Mouse (Mus musculus): ENCODE results near the gene Trip13. TPM values are rescaled to one million over a fixed set of nuclear protein-coding genes. Genes with fewer than 3 reads are reported as not detected.

Trip13 gene
- total RNA-seq, 2 experiments from 2014 or later: 0.38 to 1.1 TPM

DNA sequence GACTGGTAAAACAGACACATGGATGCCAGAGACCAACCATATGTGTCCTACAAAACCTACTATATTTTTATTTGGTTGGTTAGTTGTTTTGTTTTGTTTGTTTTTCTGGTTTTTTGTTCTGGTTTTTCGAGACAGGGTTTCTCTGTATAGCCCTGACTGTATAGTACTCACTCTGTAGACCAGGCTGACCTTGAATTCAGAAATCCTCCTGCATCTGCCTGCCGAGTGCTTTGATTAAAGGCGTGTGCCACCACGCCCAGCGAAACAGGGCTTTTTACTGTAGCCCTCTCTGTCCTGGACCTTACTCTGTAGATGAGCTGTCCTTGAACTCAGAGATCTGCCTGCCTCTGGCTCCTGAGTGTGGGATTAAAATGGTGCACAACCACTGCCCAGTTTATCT lies 1.5 kb upstream of the Trip13 start:
- intact Hi-C loops (cut with DNase I): no loop called here
- Histone ChIP-seq H3K27ac (no peak overlapping the region), H3K4me3 (no peak overlapping the region)
- no peak for DNase-seq (ENCODE audit: extremely low spot score in 1 of 2, low spot score in 2 of 2)
- TF ChIP-seq CTCF (IDR thresholded peaks at IDR 0.05): no peak

DNA sequence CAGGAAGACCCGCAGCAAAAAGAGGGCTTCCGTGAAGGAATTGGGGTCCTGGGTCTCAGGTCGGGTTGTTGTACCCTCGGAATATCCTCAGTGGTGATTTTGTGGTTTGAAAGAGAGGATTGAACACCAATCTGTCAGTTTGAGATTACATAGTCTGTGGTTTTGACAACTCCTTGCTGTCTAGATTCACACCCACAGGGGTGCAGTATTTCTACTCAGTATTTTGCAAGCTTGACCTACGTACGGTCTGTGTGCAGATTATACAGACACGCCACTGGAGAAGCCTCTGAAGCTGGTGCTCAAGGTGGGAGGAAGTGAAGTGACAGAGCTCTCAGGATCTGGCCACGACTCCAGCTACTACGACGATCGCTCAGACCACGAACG lies 585 bp upstream of the Trip13 start:
- Histone ChIP-seq H3K27ac (peak overlapping the region; percentile 90), H3K4me3 (peak overlapping the region; percentile 59)
- no peak for DNase-seq (ENCODE audit: extremely low spot score in 1 of 2, low spot score in 2 of 2)
- no peak for TF ChIP-seq CTCF (IDR thresholded peaks at IDR 0.05)
- intact Hi-C loops (cut with DNase I): no loop called here

GRCm38 (mm10) chr13:73936938-73937320 lies 655 bp downstream of the Trip13 start:
- intact Hi-C loops (cut with DNase I): no loop called here
- peak overlapping the region; percentile 59 for H3K4me3 ChIP-seq
- H3K27ac ChIP-seq: no peak overlapping the region
- TF ChIP-seq CTCF (IDR thresholded peaks at IDR 0.05): no peak
- DNase-seq (ENCODE audit: extremely low spot score in 1 of 2, low spot score in 2 of 2): no peak

- TF ChIP-seq CTCF (IDR thresholded peaks at IDR 0.05): no peak
- intact Hi-C loops (cut with DNase I): no loop called here
Observed at GRCm38 (mm10) chr13:73932201-73932600, 5.4 kb downstream of the Trip13 start.

GRCm38 (mm10) chr13:73913066-73913465 lies 24.5 kb downstream of the Trip13 start:
- intact Hi-C loops (cut with DNase I): no loop called here
- no peak overlapping the region for H3K4me3 ChIP-seq
- H3K27ac ChIP-seq: no peak overlapping the region
- no peak for TF ChIP-seq CTCF (IDR thresholded peaks at IDR 0.05)
- no peak for DNase-seq (ENCODE audit: extremely low spot score in 1 of 2, low spot score in 2 of 2)

More at GRCm38 (mm10) chr13:73932201-73932600, 5.4 kb downstream of the Trip13 start:
- DNase-seq (ENCODE audit: extremely low spot score in 1 of 2, low spot score in 2 of 2): no peak
- H3K27ac ChIP-seq: no peak overlapping the region
- no peak overlapping the region for H3K4me3 ChIP-seq

DNA sequence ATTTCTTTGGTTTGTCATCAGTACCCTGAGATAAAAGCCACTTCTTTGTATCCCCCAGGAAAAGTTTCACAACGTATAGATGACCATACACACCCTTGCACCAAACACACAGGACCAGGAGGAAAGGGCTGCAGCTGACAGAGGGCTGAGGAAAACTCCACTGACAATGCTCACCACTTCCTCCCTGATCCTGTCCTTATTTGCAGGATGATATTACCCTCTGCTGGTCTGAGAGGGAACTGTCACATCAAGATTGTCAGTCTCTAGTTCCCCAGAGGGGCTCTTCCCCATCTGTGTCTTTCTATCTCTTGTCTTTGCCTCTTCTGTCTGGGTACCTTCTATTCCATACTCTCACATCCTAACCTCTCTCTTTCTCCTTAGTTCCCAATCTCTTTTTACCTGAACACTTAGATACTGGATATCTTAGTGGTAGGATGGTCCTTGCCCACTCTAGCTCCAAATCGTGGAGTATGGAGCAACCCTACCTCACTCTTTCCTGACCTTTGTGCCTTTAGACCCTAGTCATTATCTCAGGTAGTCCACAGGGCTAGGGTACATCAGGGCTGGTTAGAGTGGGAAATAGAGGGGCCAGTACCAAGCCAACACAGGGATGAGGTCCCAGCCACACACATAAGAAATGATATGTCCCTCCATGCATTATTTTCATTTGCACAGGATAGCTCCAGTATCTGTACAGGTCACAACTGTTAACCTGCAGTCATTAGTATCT lies 29.7 kb downstream of the Trip13 start:
- DNase-seq (ENCODE audit: extremely low spot score in 1 of 2, low spot score in 2 of 2): peak; percentile 35 to 36
- Histone ChIP-seq H3K4me3 (no peak overlapping the region), H3K27ac (no peak overlapping the region)
- peak; percentile 76 for TF ChIP-seq CTCF (IDR thresholded peaks at IDR 0.05)
- intact Hi-C loops (cut with DNase I): loop anchor here (1.0 to 5.0 kb wide), 3 partner anchors 77 to 261 kb away; no protein-coding TSS in a partner anchor

GRCm38 (mm10) chr13:73907136-73907535 lies 30.4 kb downstream of the Trip13 start:
- intact Hi-C loops (cut with DNase I): loop anchor here (1.0 to 5.0 kb wide), 3 partner anchors 76 to 260 kb away; no protein-coding TSS in a partner anchor
- no peak for TF ChIP-seq CTCF (IDR thresholded peaks at IDR 0.05)
- Histone ChIP-seq H3K27ac (no peak overlapping the region), H3K4me3 (no peak overlapping the region)
- DNase-seq (ENCODE audit: extremely low spot score in 1 of 2, low spot score in 2 of 2): no peak

DNA sequence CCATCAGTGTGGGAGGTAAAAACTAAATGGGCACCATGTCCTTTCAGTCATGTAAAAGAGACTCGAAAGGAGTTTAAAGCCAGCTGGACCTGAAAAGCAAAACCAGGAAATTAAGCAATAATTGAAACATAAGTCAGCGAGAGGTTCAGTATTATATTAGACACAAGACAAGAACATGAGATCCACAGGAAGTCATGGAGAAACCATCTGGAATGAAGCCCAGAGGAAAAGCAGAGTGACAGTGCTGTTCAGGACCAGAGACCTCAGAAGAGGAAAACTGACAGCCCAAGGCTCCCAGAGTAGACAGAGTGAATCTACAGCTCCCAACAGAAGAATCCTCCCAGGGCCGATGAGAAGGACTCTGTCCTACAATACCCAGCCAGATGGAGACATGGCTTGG lies 40.0 kb downstream of the Trip13 start:
- no peak for DNase-seq (ENCODE audit: extremely low spot score in 1 of 2, low spot score in 2 of 2)
- no peak for TF ChIP-seq CTCF (IDR thresholded peaks at IDR 0.05)
- Histone ChIP-seq H3K4me3 (no peak overlapping the region), H3K27ac (no peak overlapping the region)
- intact Hi-C loops (cut with DNase I): no loop called here

- no peak for DNase-seq (ENCODE audit: extremely low spot score in 1 of 2, low spot score in 2 of 2)
- Histone ChIP-seq H3K27ac (no peak overlapping the region), H3K4me3 (no peak overlapping the region)
- intact Hi-C loops (cut with DNase I): no loop called here
- no peak for TF ChIP-seq CTCF (IDR thresholded peaks at IDR 0.05)
Observed at GRCm38 (mm10) chr13:73892493-73893178, 44.9 kb downstream of the Trip13 start.

DNA sequence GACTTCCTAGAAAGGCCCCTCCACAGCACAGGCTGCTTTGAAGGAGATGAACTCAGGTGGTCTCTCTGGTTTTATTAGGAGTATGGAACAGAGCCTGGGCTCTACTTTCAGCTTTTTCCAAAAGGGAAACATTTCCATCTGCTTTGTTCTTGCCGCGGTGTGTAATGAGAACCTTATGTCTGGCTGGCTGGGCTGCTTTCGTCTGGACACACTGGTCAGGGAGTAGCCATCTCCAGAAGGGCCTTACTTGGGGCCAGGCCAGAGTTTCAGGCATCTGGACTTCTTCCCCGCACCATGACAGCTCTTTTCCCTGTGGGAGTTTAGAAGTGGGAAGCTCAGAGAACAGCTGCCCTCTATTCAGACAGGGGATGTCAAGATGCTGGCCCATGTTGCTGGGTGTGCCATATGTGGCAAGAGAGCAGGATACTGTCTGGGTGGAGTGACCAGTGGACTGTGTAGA lies 50.1 kb downstream of the Trip13 start:
- Histone ChIP-seq H3K27ac (no peak overlapping the region), H3K4me3 (no peak overlapping the region)
- intact Hi-C loops (cut with DNase I): no loop called here
- DNase-seq (ENCODE audit: extremely low spot score in 1 of 2, low spot score in 2 of 2): no peak
- TF ChIP-seq CTCF (IDR thresholded peaks at IDR 0.05): no peak

- intact Hi-C loops (cut with DNase I): no loop called here
- TF ChIP-seq CTCF (IDR thresholded peaks at IDR 0.05): no peak
- Histone ChIP-seq H3K4me3 (no peak overlapping the region), H3K27ac (no peak overlapping the region)
- DNase-seq (ENCODE audit: extremely low spot score in 1 of 2, low spot score in 2 of 2): no peak
Observed at GRCm38 (mm10) chr13:73886601-73887000, 51.0 kb downstream of the Trip13 start.

- H3K4me3 ChIP-seq: no peak overlapping the region
- TF ChIP-seq CTCF (IDR thresholded peaks at IDR 0.05): no peak
- intact Hi-C loops (cut with DNase I): no loop called here
- no peak overlapping the region for H3K27ac ChIP-seq
- DNase-seq (ENCODE audit: extremely low spot score in 1 of 2, low spot score in 2 of 2): no peak
Observed at GRCm38 (mm10) chr13:73886066-73886465, 51.5 kb downstream of the Trip13 start.
